ENCODE assay signal across 29 mouse cellular contexts in genomic region chr17:28427666-28428065, GRCm38 (mm10).
DNase-seq lines count a peak whose midpoint lies in the region; ATAC-seq and TF ChIP-seq lines count a peak whose summit lies in the region.
"Had no signal": no experiment of that assay in that cellular context is flagged by ENCODE, and none has a peak within 500 bp of the region (broad histone marks: within the 10 kb centered on the region; RNA-seq: fewer than 3 reads in every experiment).

No protein-coding gene starts in this region.

- TF ChIP-seq POLR2A in spleen, adult 2 months (IDR thresholded peaks at IDR 0.05; ENCODE audit: low read depth, low read length) = no peak
- no peak for TF ChIP-seq POLR2A in CH12.LX (IDR thresholded peaks at IDR 0.05; ENCODE audit: low read depth, low read length)

- dilution Hi-C loops in CH12.LX (cut with MboI; ENCODE audit: extremely low pct_ligation_motif_present, extremely low pct_unique_long_range_greater_than_20kb, low sequenced_read_pairs) = no loop called here

- no peaks in the 10 kb centered on the region for H3K27me3 ChIP-seq in heart, postnatal 0 days (ENCODE audit: control insufficient read depth, insufficient read depth, low read length)
- no peaks in the 10 kb centered on the region for H3K27me3 ChIP-seq in spleen, adult 2 months (ENCODE audit: control insufficient read depth, insufficient read depth, low read length)
- H3K27me3 ChIP-seq in CH12.LX (replicated peaks) = no peaks in the 10 kb centered on the region
- H3K27me3 ChIP-seq in heart, embryonic 10.5 days (ENCODE audit: insufficient read depth, poor library complexity, severe bottlenecking) = no peaks in the 10 kb centered on the region
- H3K27me3 ChIP-seq: embryonic facial prominence, embryonic 13.5 days; embryonic facial prominence, embryonic 15.5 days; forebrain, embryonic 12.5 days; Patski had no signal

- H3K4me3 ChIP-seq in heart, postnatal 0 days (ENCODE audit: low read depth, low read length) = no peak overlapping the region
- H3K4me3 ChIP-seq in spleen, adult 2 months (ENCODE audit: extremely low read depth, insufficient read depth, insufficient read length) = no peak overlapping the region
- no peak overlapping the region for H3K4me3 ChIP-seq in CH12.LX (replicated peaks in 1 of 3; ENCODE audit: low read depth in 2 of 3, low read length in 2 of 3, poor library complexity in 1 of 3)
- no peak overlapping the region for H3K4me3 ChIP-seq in heart, embryonic 10.5 days
- H3K4me3 ChIP-seq: embryonic facial prominence, embryonic 13.5 days; embryonic facial prominence, embryonic 15.5 days; erythroblast, embryonic 14.5 days; forebrain, embryonic 10.5 days; forebrain, embryonic 12.5 days had no signal

- no peak for TF ChIP-seq CTCF in heart, postnatal 0 days (IDR thresholded peaks at IDR 0.05; ENCODE audit: low read depth)
- no peak for TF ChIP-seq CTCF in spleen, adult 2 months (IDR thresholded peaks at IDR 0.05; ENCODE audit: extremely low read depth, insufficient read depth, insufficient read length, insufficient replicate concordance)
- TF ChIP-seq CTCF in CH12.LX (conservative IDR thresholded peaks at IDR 0.05 in 1 of 2, IDR thresholded peaks at IDR 0.05 in 1 of 2; ENCODE audit: low read depth in 2 of 2, low read length in 2 of 2) = no peak

- no peak overlapping the region for H3K9ac ChIP-seq in heart, postnatal 0 days (replicated peaks; ENCODE audit: low read depth, low read length)
- no peak overlapping the region for H3K9ac ChIP-seq in CH12.LX (ENCODE audit: insufficient read depth, low read depth)
- H3K9ac ChIP-seq: embryonic facial prominence, embryonic 13.5 days; embryonic facial prominence, embryonic 15.5 days; forebrain, embryonic 12.5 days had no signal

- no peaks in the 10 kb centered on the region for H3K9me3 ChIP-seq in heart, postnatal 0 days (replicated peaks; ENCODE audit: control insufficient read depth, low read length)
- H3K9me3 ChIP-seq in CH12.LX (replicated peaks; ENCODE audit: low read length) = no peaks in the 10 kb centered on the region
- H3K9me3 ChIP-seq in heart, embryonic 10.5 days = no peaks in the 10 kb centered on the region
- H3K9me3 ChIP-seq: embryonic facial prominence, embryonic 13.5 days; embryonic facial prominence, embryonic 15.5 days; forebrain, embryonic 10.5 days; forebrain, embryonic 12.5 days had no signal

- intact Hi-C loops in heart, postnatal 25 days (cut with DNase I) = no loop called here

- TF ChIP-seq EP300 in heart, postnatal 0 days (IDR thresholded peaks at IDR 0.05; ENCODE audit: low read depth) = no peak
- TF ChIP-seq EP300 in CH12.LX (IDR thresholded peaks at IDR 0.05; ENCODE audit: low read length) = 0 out of 2 replicates have a peak, but pooled peaks have one; percentile 33

- ATAC-seq in heart, postnatal 0 days (ENCODE audit: insufficient read depth, low read depth) = no peak
- ATAC-seq: activated CD4-positive, CD25-positive, alpha-beta regulatory T cell, adult 4 months; CD4-positive, CD25-positive, alpha-beta regulatory T cell, adult 4 months; forebrain, embryonic 14.5 days; forebrain, embryonic 16.5 days; Patski had no signal

- no peak for DNase-seq in heart, postnatal 0 days (ENCODE audit: low spot score)
- DNase-seq in heart, postnatal 25 days (ENCODE audit: low spot score) = no peak
- DNase-seq in spleen, adult 2 months (ENCODE audit: low read depth in 1 of 2, low spot score in 2 of 2) = no peak
- no peak for DNase-seq in spleen, adult 12 weeks (ENCODE audit: low spot score)
- peak; percentile 17 for DNase-seq in CH12.LX (ENCODE audit: extremely low read depth)
- peak; percentile 25 for DNase-seq in induced T-regulatory cell, adult 2 months (ENCODE audit: low read depth)
- DNase-seq in adrenal gland, postnatal 4 days (ENCODE audit: low spot score in 2 of 2) = no peak
- DNase-seq in heart, embryonic 10.5 days (ENCODE audit: low spot score) = no peak
- DNase-seq: adrenal gland, adult 8-10 months; adrenal gland, postnatal 14 days; adrenal gland, postnatal 36 days; B cell, adult 2 months; cerebellum, adult 11 months; cerebellum, adult 18-20 months; cerebellum, adult 8-10 months; cerebellum, adult 9-11 months; cerebellum, postnatal 14 days; cerebellum, postnatal 36 days; embryo, embryonic 11 days had no signal

- H3K27ac ChIP-seq in heart, postnatal 0 days (ENCODE audit: low read depth) = 0 out of 2 replicates have a peak overlapping the region, but pooled peaks have one; percentile 58
- 0 out of 2 replicates have a peak overlapping the region, but pooled peaks have one; percentile 3 for H3K27ac ChIP-seq in spleen, adult 2 months (ENCODE audit: insufficient read depth, low read length)
- no peak overlapping the region for H3K27ac ChIP-seq in CH12.LX (ENCODE audit: insufficient read depth, low read depth)
- no peak overlapping the region for H3K27ac ChIP-seq in heart, embryonic 10.5 days
- H3K27ac ChIP-seq: embryonic facial prominence, embryonic 13.5 days; embryonic facial prominence, embryonic 15.5 days; forebrain, embryonic 10.5 days; forebrain, embryonic 12.5 days had no signal

- H3K4me1 ChIP-seq in heart, postnatal 0 days (ENCODE audit: control insufficient read depth, insufficient read depth) = peaks cover 21% of the 10 kb centered on the region
- H3K4me1 ChIP-seq in spleen, adult 2 months (ENCODE audit: control insufficient read depth, insufficient read depth, insufficient read length) = no peaks in the 10 kb centered on the region
- H3K4me1 ChIP-seq in CH12.LX (ENCODE audit: control insufficient read depth in 1 of 2, insufficient read depth in 2 of 2) = peaks cover 2 to 6% of the 10 kb centered on the region in 2 experiments; a peak in 2 of 4 replicates
- H3K4me1 ChIP-seq in heart, embryonic 10.5 days = peaks cover 10% of the 10 kb centered on the region
- H3K4me1 ChIP-seq: embryonic facial prominence, embryonic 13.5 days; forebrain, embryonic 10.5 days; forebrain, embryonic 12.5 days had no signal

- no peaks in the 10 kb centered on the region for H3K79me2 ChIP-seq in CH12.LX (replicated peaks; ENCODE audit: control insufficient read depth, extremely low read depth, insufficient read depth, poor library complexity, severe bottlenecking)

- 79% methylated on average over 6 of the region's 6 CpGs for WGBS in heart, postnatal 0 days
- 78% methylated on average over 6 of the region's 6 CpGs for WGBS in spleen, adult 2 months
- 91% methylated on average over 6 of the region's 6 CpGs for WGBS in heart, embryonic 10.5 days

- peaks cover 8% of the 10 kb centered on the region; the same call in 1 of the 2 replicates for H3K36me3 ChIP-seq in heart, postnatal 0 days (replicated peaks; ENCODE audit: control insufficient read depth, insufficient read depth, low read length)
- H3K36me3 ChIP-seq in spleen, adult 2 months (ENCODE audit: control insufficient read depth, insufficient read depth, low read length) = peaks cover 1% of the 10 kb centered on the region; the same call in 1 of the 2 replicates
- peaks cover 14 to 54% of the 10 kb centered on the region in 2 experiments for H3K36me3 ChIP-seq in CH12.LX (replicated peaks in 1 of 2; ENCODE audit: control insufficient read depth in 1 of 2, insufficient read depth in 1 of 2, low read length in 1 of 2)
- peaks cover 9% of the 10 kb centered on the region for H3K36me3 ChIP-seq in heart, embryonic 10.5 days
- H3K36me3 ChIP-seq: embryonic facial prominence, embryonic 15.5 days had no signal

- no peak for TF ChIP-seq RAD21 in CH12.LX (IDR thresholded peaks at IDR 0.05; ENCODE audit: low read depth, low read length)

- in situ Hi-C loops in CH12.LX (cut with MboI; ENCODE audit: low pct_ligation_motif_present, low pct_unique_long_range_greater_than_20kb, low sequenced_read_pairs) = no loop called here

- no peak overlapping the region for H3K4me2 ChIP-seq in heart, postnatal 0 days (ENCODE audit: low read depth, low read length)
- H3K4me2 ChIP-seq in CH12.LX (ENCODE audit: insufficient read depth, low read depth, poor library complexity, severe bottlenecking) = no peak overlapping the region
- H3K4me2 ChIP-seq: embryonic facial prominence, embryonic 13.5 days; embryonic facial prominence, embryonic 15.5 days; forebrain, embryonic 12.5 days had no signal

TF ChIP-seq in CH12.LX, 34 proteins besides CTCF, POLR2A, EP300 and RAD21 (continues in another document):
- TF ChIP-seq TCF12 (IDR thresholded peaks at IDR 0.05; ENCODE audit: low read depth, low read length) = 0 out of 2 replicates have a peak, but pooled peaks have one; percentile 14
- no peak for TF ChIP-seq PAX5 (IDR thresholded peaks at IDR 0.05; ENCODE audit: low read length)
- TF ChIP-seq E2F4 (IDR thresholded peaks at IDR 0.05; ENCODE audit: insufficient replicate concordance, low read depth, low read length) = no peak
- TF ChIP-seq BHLHE40 (IDR thresholded peaks at IDR 0.05; ENCODE audit: low read depth, low read length) = 0 out of 2 replicates have a peak, but pooled peaks have one; percentile 7
- TF ChIP-seq SMC3 (IDR thresholded peaks at IDR 0.05; ENCODE audit: low read depth, low read length) = no peak
- TF ChIP-seq HCFC1 (IDR thresholded peaks at IDR 0.05; ENCODE audit: low read depth, low read length) = no peak
- no peak for TF ChIP-seq CHD2 (IDR thresholded peaks at IDR 0.05; ENCODE audit: low read length)
- TF ChIP-seq POLR2AphosphoS2 (IDR thresholded peaks at IDR 0.05; ENCODE audit: low read depth, low read length) = no peak
- no peak for TF ChIP-seq USF2 (conservative IDR thresholded peaks at IDR 0.05; ENCODE audit: low read depth, low read length)
- TF ChIP-seq ZKSCAN1 (IDR thresholded peaks at IDR 0.05; ENCODE audit: borderline replicate concordance, low read depth, low read length) = no peak
- TF ChIP-seq UBTF (IDR thresholded peaks at IDR 0.05; ENCODE audit: low read depth, low read length) = no peak
- TF ChIP-seq GABPA (IDR thresholded peaks at IDR 0.05; ENCODE audit: insufficient replicate concordance, low read depth, low read length) = no peak
- TF ChIP-seq ETS1 (conservative IDR thresholded peaks at IDR 0.05; ENCODE audit: low read depth, low read length) = 0 out of 2 replicates have a peak, but pooled peaks have one; percentile 21
- 0 out of 2 replicates have a peak, but pooled peaks have one; percentile 29 for TF ChIP-seq ELF1 (IDR thresholded peaks at IDR 0.05; ENCODE audit: low read depth, low read length)
- peak; percentile 51 for TF ChIP-seq IRF4 (IDR thresholded peaks at IDR 0.05; ENCODE audit: low read depth, low read length)
- TF ChIP-seq KAT2A (IDR thresholded peaks at IDR 0.05; ENCODE audit: insufficient replicate concordance, low read length) = no peak
- no peak for TF ChIP-seq MAFK (IDR thresholded peaks at IDR 0.05; ENCODE audit: insufficient replicate concordance, low read length)
- no peak for TF ChIP-seq ZMIZ1 (IDR thresholded peaks at IDR 0.05; ENCODE audit: low read depth, low read length)
- no peak for TF ChIP-seq MAX (IDR thresholded peaks at IDR 0.05; ENCODE audit: low read length)
- no peak for TF ChIP-seq MXI1 (IDR thresholded peaks at IDR 0.05; ENCODE audit: low read depth, low read length)
- no peak for TF ChIP-seq RCOR1 (conservative IDR thresholded peaks at IDR 0.05; ENCODE audit: low read depth, low read length)
- no peak for TF ChIP-seq TBP (conservative IDR thresholded peaks at IDR 0.05; ENCODE audit: low read depth, low read length)

Comparison
In these comparisons a context has a peak if more than half of its experiments do, and no peak if none do; other contexts are left out.
1. H3K27ac ChIP-seq: peak in heart, postnatal 0 days (single experiment) and spleen, adult 2 months (single experiment); none in CH12.LX (single experiment) and heart, embryonic 10.5 days (single experiment).
2. DNase-seq: peak in CH12.LX (single experiment) and induced T-regulatory cell, adult 2 months (single experiment); none in heart, postnatal 0 days (single experiment), heart, postnatal 25 days (single experiment), spleen, adult 2 months (0 of 2), spleen, adult 12 weeks (single experiment), adrenal gland, postnatal 4 days (0 of 2) and heart, embryonic 10.5 days (single experiment).